Mouse (Mus musculus): ENCODE results near the gene Nt5c3b. TPM values are rescaled to one million over a fixed set of nuclear protein-coding genes. Genes with fewer than 3 reads are reported as not detected.

Nt5c3b gene
- total and polyA plus RNA-seq, 2 experiments from 2014 or later, result 58.5 to 111 TPM

- no peak overlapping the region for H3K27ac ChIP-seq (ENCODE audit: low read depth, low read length)
- no peak overlapping the region for H3K9ac ChIP-seq (replicated peaks; ENCODE audit: low read length, poor library complexity, severe bottlenecking)
- no peak for ATAC-seq (ENCODE audit: low FRiP score)
- peaks cover 3% of the 10 kb centered on the region; the same call in 1 of the 2 replicates for H3K4me1 ChIP-seq (ENCODE audit: insufficient read depth, low read length)
- TF ChIP-seq CTCF (IDR thresholded peaks at IDR 0.05), result no peak
- no peaks in the 10 kb centered on the region for H3K9me3 ChIP-seq (ENCODE audit: low read length)
- H3K36me3 ChIP-seq (ENCODE audit: insufficient read depth, low read length), result peaks cover 19% of the 10 kb centered on the region
- no peaks in the 10 kb centered on the region for H3K27me3 ChIP-seq (ENCODE audit: insufficient read depth, low read length)
- no peak overlapping the region for H3K4me3 ChIP-seq (ENCODE audit: low read depth, low read length)
- no peak for DNase-seq (ENCODE audit: low spot score)
- WGBS, result 19% methylated on average over 9 of the region's 9 CpGs
- H3K4me2 ChIP-seq (ENCODE audit: low read depth, low read length, poor library complexity, severe bottlenecking), result no peak overlapping the region
These were observed 5.8 kb downstream of the Nt5c3b start for GRCm38 (mm10) chr11:100435678-100436246.

- H3K4me2 ChIP-seq (ENCODE audit: low read depth, low read length, poor library complexity, severe bottlenecking), result no peak overlapping the region
- ATAC-seq (ENCODE audit: low FRiP score) (no peak), DNase-seq (ENCODE audit: low spot score) (no peak)
- no peak for TF ChIP-seq CTCF (IDR thresholded peaks at IDR 0.05)
- no peaks in the 10 kb centered on the region for H3K9me3 ChIP-seq (ENCODE audit: low read length)
- H3K27me3 ChIP-seq (ENCODE audit: insufficient read depth, low read length), result no peaks in the 10 kb centered on the region
- H3K4me1 ChIP-seq (ENCODE audit: insufficient read depth, low read length), result no peaks in the 10 kb centered on the region
- no peak overlapping the region for H3K9ac ChIP-seq (replicated peaks; ENCODE audit: low read length, poor library complexity, severe bottlenecking)
- no peak overlapping the region for H3K4me3 ChIP-seq (ENCODE audit: low read depth, low read length)
- peaks cover 21% of the 10 kb centered on the region for H3K36me3 ChIP-seq (ENCODE audit: insufficient read depth, low read length)
- 97% methylated on average over 5 of the region's 5 CpGs for WGBS
- H3K27ac ChIP-seq (ENCODE audit: low read depth, low read length), result no peak overlapping the region
These were observed 9.6 kb downstream of the Nt5c3b start for GRCm38 (mm10) chr11:100432002-100432401.

DNA sequence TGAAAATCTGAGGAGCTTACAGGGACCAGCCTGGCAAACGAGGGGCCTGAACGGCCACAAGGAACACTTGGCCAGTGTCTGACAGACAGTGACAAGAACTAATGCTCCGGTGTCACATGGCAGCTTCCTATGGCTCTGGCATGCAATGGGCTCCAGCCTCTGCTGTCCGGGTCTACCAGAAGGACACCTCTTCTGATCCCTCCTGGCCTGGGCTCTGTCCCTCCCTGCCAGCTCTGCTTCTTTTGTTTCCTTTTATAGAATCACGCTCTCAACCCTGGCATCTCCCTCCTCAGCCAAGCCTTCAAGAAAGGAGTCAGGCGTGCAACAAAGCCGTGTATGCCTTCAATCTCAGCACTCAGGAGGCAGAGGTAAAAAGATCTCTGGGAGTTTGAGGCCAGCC lies 11.6 kb downstream of the Nt5c3b start:
- Histone ChIP-seq H3K4me1 (ENCODE audit: insufficient read depth, low read length) (no peaks in the 10 kb centered on the region), H3K4me2 (ENCODE audit: low read depth, low read length, poor library complexity, severe bottlenecking) (no peak overlapping the region), H3K9me3 (ENCODE audit: low read length) (no peaks in the 10 kb centered on the region), H3K27me3 (ENCODE audit: insufficient read depth, low read length) (no peaks in the 10 kb centered on the region), H3K4me3 (ENCODE audit: low read depth, low read length) (no peak overlapping the region), H3K36me3 (ENCODE audit: insufficient read depth, low read length) (peaks cover 13% of the 10 kb centered on the region), H3K9ac (replicated peaks; ENCODE audit: low read length, poor library complexity, severe bottlenecking) (no peak overlapping the region), H3K27ac (ENCODE audit: low read depth, low read length) (no peak overlapping the region)
- WGBS, result 81% methylated on average over 7 of the region's 7 CpGs
- TF ChIP-seq CTCF (IDR thresholded peaks at IDR 0.05), result no peak
- DNase-seq (ENCODE audit: low spot score) (no peak), ATAC-seq (ENCODE audit: low FRiP score) (no peak)

- Histone ChIP-seq H3K4me3 (ENCODE audit: low read depth, low read length) (no peak overlapping the region), H3K27me3 (ENCODE audit: insufficient read depth, low read length) (no peaks in the 10 kb centered on the region), H3K9ac (replicated peaks; ENCODE audit: low read length, poor library complexity, severe bottlenecking) (no peak overlapping the region), H3K36me3 (ENCODE audit: insufficient read depth, low read length) (peaks cover 10% of the 10 kb centered on the region), H3K27ac (ENCODE audit: low read depth, low read length) (no peak overlapping the region), H3K9me3 (ENCODE audit: low read length) (no peaks in the 10 kb centered on the region), H3K4me2 (ENCODE audit: low read depth, low read length, poor library complexity, severe bottlenecking) (no peak overlapping the region), H3K4me1 (ENCODE audit: insufficient read depth, low read length) (no peaks in the 10 kb centered on the region)
- 58% methylated on average over 9 of the region's 9 CpGs for WGBS
- peak; percentile 47 for DNase-seq (ENCODE audit: low spot score)
- ATAC-seq (ENCODE audit: low FRiP score), result no peak
- no peak for TF ChIP-seq CTCF (IDR thresholded peaks at IDR 0.05)
These were observed 12.9 kb downstream of the Nt5c3b start for GRCm38 (mm10) chr11:100428612-100429199.

- no peak overlapping the region for H3K9ac ChIP-seq (replicated peaks; ENCODE audit: low read length, poor library complexity, severe bottlenecking)
- TF ChIP-seq CTCF (IDR thresholded peaks at IDR 0.05), result no peak
- no peaks in the 10 kb centered on the region for H3K9me3 ChIP-seq (ENCODE audit: low read length)
- peaks cover 10% of the 10 kb centered on the region for H3K36me3 ChIP-seq (ENCODE audit: insufficient read depth, low read length)
- WGBS, result 89% methylated on average over 3 of the region's 3 CpGs
- no peaks in the 10 kb centered on the region for H3K4me1 ChIP-seq (ENCODE audit: insufficient read depth, low read length)
- no peak overlapping the region for H3K4me3 ChIP-seq (ENCODE audit: low read depth, low read length)
- ATAC-seq (ENCODE audit: low FRiP score) (no peak), DNase-seq (ENCODE audit: low spot score) (no peak)
- H3K4me2 ChIP-seq (ENCODE audit: low read depth, low read length, poor library complexity, severe bottlenecking), result no peak overlapping the region
- H3K27ac ChIP-seq (ENCODE audit: low read depth, low read length), result no peak overlapping the region
- H3K27me3 ChIP-seq (ENCODE audit: insufficient read depth, low read length), result no peaks in the 10 kb centered on the region
These were observed 14.8 kb downstream of the Nt5c3b start for GRCm38 (mm10) chr11:100426820-100427219.

DNA sequence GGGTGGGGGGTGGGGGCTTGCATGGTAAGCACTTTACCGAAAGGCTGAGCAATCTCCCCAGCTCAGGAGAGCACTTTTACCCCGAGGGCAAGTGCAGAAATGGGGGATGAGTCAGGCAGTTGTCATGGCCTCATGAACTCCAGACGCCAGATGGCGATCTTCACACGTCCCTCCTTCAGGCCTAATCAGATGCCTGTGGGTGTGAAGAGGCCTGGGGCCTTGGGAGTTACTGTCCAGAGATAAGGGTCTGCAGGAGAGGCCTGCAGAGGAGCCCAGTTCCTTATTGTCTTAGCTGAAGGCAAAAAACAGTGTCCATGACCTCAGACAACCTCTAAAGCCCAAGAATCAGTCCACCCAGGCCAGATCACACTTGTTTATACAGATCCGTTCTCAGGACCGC lies 15.8 kb downstream of the Nt5c3b start:
- H3K9ac ChIP-seq (replicated peaks; ENCODE audit: low read length, poor library complexity, severe bottlenecking), result no peak overlapping the region
- no peaks in the 10 kb centered on the region for H3K27me3 ChIP-seq (ENCODE audit: insufficient read depth, low read length)
- no peak for ATAC-seq (ENCODE audit: low FRiP score)
- WGBS, result 35% methylated on average over 7 of the region's 7 CpGs
- H3K4me1 ChIP-seq (ENCODE audit: insufficient read depth, low read length), result no peaks in the 10 kb centered on the region
- peak; percentile 69 for DNase-seq (ENCODE audit: low spot score)
- no peak overlapping the region for H3K4me3 ChIP-seq (ENCODE audit: low read depth, low read length)
- H3K27ac ChIP-seq (ENCODE audit: low read depth, low read length), result no peak overlapping the region
- H3K9me3 ChIP-seq (ENCODE audit: low read length), result no peaks in the 10 kb centered on the region
- peak; percentile 71 for TF ChIP-seq CTCF (IDR thresholded peaks at IDR 0.05)
- H3K36me3 ChIP-seq (ENCODE audit: insufficient read depth, low read length), result peaks cover 7% of the 10 kb centered on the region
- H3K4me2 ChIP-seq (ENCODE audit: low read depth, low read length, poor library complexity, severe bottlenecking), result no peak overlapping the region

Data from midbrain, postnatal 0 days (tissue).